Mouse (Mus musculus) CH12.LX (cell line): Measurements from ENCODE around the gene Gm20388. TPM values are rescaled to one million over a fixed set of nuclear protein-coding genes. Genes with fewer than 3 reads are reported as not detected.

Experiments used
- DNase-seq: peaks from one replicate; pipeline ENCODE4 v3.0.0-alpha.2; 2013; ENCODE audit errors: extremely low read depth
- H3K27ac ChIP-seq: 2 replicates; pipeline ENCODE4 v1.5.1; 2012; ENCODE audit warnings: low read depth, mild to moderate bottlenecking, control low read depth, moderate library complexity; ENCODE audit not compliant: insufficient read depth
- H3K27me3 ChIP-seq: replicated peaks from 2 replicates; pipeline ENCODE3; 2012; ENCODE audit warnings: inconsistent platforms
- H3K36me3 ChIP-seq, 2 experiments: replicated peaks in 1 of 2; 2 replicates each; pipeline versions ENCODE3 to v1.6.1; 2012; ENCODE audit warnings: inconsistent platforms in 1 of 2, low read length in 1 of 2, mild to moderate bottlenecking in 1 of 2, mixed read lengths in 1 of 2, moderate library complexity in 1 of 2; ENCODE audit not compliant: control insufficient read depth in 1 of 2, insufficient read depth in 1 of 2
- H3K4me1 ChIP-seq, 2 experiments: 2 replicates each; pipeline ENCODE4 v1.6.1; 2012; ENCODE audit warnings: inconsistent platforms in 1 of 2, moderate library complexity in 1 of 2; ENCODE audit not compliant: insufficient read depth in 2 of 2, control insufficient read depth in 1 of 2
- H3K4me2 ChIP-seq: 2 replicates; pipeline ENCODE4 v1.6.1; 2012; ENCODE audit warnings: low read depth, mild to moderate bottlenecking, control low read depth; ENCODE audit not compliant: poor library complexity, insufficient read depth, severe bottlenecking
- H3K4me3 ChIP-seq, 3 experiments: fragments of 150-350 bp in 1 of 3; sonication (generic) in 1 of 3; replicated peaks in 1 of 3; 2 replicates each; pipeline versions ENCODE3 to v1.5.1; 2011 to 2012; ENCODE audit warnings: low read depth in 2 of 3, low read length in 2 of 3, mild to moderate bottlenecking in 2 of 3, moderate library complexity in 2 of 3, control low read depth in 1 of 3, improper control_type of control experiment in 1 of 3, inconsistent platforms in 1 of 3, mixed read lengths in 1 of 3; ENCODE audit not compliant: poor library complexity in 1 of 3
- H3K79me2 ChIP-seq: replicated peaks from 2 replicates; pipeline ENCODE4 v1.6.1; 2012; ENCODE audit warnings: mild to moderate bottlenecking, moderate library complexity; ENCODE audit not compliant: control insufficient read depth, poor library complexity, insufficient read depth, severe bottlenecking; ENCODE audit errors: extremely low read depth
- H3K9ac ChIP-seq: 2 replicates; pipeline ENCODE4 v1.6.1; 2012; ENCODE audit warnings: low read depth, mild to moderate bottlenecking, control low read depth, moderate library complexity; ENCODE audit not compliant: insufficient read depth
- H3K9me3 ChIP-seq: replicated peaks from 2 replicates; pipeline ENCODE3; 2012; ENCODE audit warnings: low read length, inconsistent platforms, mixed read lengths
- BHLHE40 ChIP-seq: IDR thresholded peaks from 2 replicates; pipeline ENCODE4 v1.6.1; 2011; ENCODE audit warnings: mild to moderate bottlenecking, low read depth, low read length, improper control_type of control experiment
- CHD1 ChIP-seq: IDR thresholded peaks from 2 replicates; pipeline ENCODE4 v1.6.1; 2012; ENCODE audit warnings: low read depth, low read length, improper control_type of control experiment, inconsistent platforms
- CHD2 ChIP-seq: IDR thresholded peaks from 2 replicates; pipeline ENCODE4 v1.6.1; 2011; ENCODE audit warnings: low read length, improper control_type of control experiment
- E2F4 ChIP-seq: IDR thresholded peaks from 2 replicates; pipeline ENCODE4 v1.6.1; 2011; ENCODE audit warnings: low read depth, low read length, improper control_type of control experiment; ENCODE audit not compliant: insufficient replicate concordance
- ELF1 ChIP-seq: IDR thresholded peaks from 2 replicates; pipeline ENCODE4 v1.6.1; 2014; ENCODE audit warnings: low read depth, mild to moderate bottlenecking, inconsistent platforms, low read length, improper control_type of control experiment
- EP300 ChIP-seq: IDR thresholded peaks from 2 replicates; pipeline ENCODE4 v1.6.1; 2011; ENCODE audit warnings: low read length, improper control_type of control experiment
- ETS1 ChIP-seq: conservative IDR thresholded peaks from 2 replicates; pipeline ENCODE4 v1.6.1; 2012; ENCODE audit warnings: low read depth, mild to moderate bottlenecking, inconsistent platforms, low read length, improper control_type of control experiment, moderate library complexity
- IRF4 ChIP-seq: IDR thresholded peaks from 2 replicates; pipeline ENCODE4 v1.6.1; 2014; ENCODE audit warnings: low read depth, mild to moderate bottlenecking, inconsistent platforms, low read length, improper control_type of control experiment
- JUN ChIP-seq: IDR thresholded peaks from 2 replicates; pipeline ENCODE4 v1.6.1; 2011; ENCODE audit warnings: low read depth, mild to moderate bottlenecking, low read length, improper control_type of control experiment, moderate library complexity; ENCODE audit not compliant: insufficient read depth
- MAFK ChIP-seq: IDR thresholded peaks from 2 replicates; pipeline ENCODE4 v1.6.1; 2011; ENCODE audit warnings: low read length, improper control_type of control experiment; ENCODE audit not compliant: insufficient replicate concordance
- MAZ ChIP-seq: IDR thresholded peaks from 2 replicates; pipeline ENCODE4 v1.6.1; 2012; ENCODE audit warnings: low read depth, mild to moderate bottlenecking, inconsistent platforms, low read length, improper control_type of control experiment, moderate library complexity
- MEF2A ChIP-seq: IDR thresholded peaks from 2 replicates; pipeline ENCODE4 v1.6.1; 2014; ENCODE audit warnings: low read depth, mild to moderate bottlenecking, inconsistent platforms, low read length, improper control_type of control experiment, borderline replicate concordance
- MXI1 ChIP-seq: IDR thresholded peaks from 2 replicates; pipeline ENCODE4 v1.6.1; 2011; ENCODE audit warnings: mild to moderate bottlenecking, low read depth, low read length, improper control_type of control experiment
- NELFE ChIP-seq: IDR thresholded peaks from 2 replicates; pipeline ENCODE4 v1.6.1; 2011; ENCODE audit warnings: low read depth, low read length, improper control_type of control experiment
- NRF1 ChIP-seq: IDR thresholded peaks from 2 replicates; pipeline ENCODE4 v1.6.1; 2014; ENCODE audit warnings: low read depth, mild to moderate bottlenecking, inconsistent platforms, low read length, improper control_type of control experiment, moderate library complexity
- POLR2A ChIP-seq: IDR thresholded peaks from 2 replicates; pipeline ENCODE4 v1.6.1; 2011; ENCODE audit warnings: low read depth, mild to moderate bottlenecking, improper control_type of control experiment, low read length
- POLR2AphosphoS2 ChIP-seq: IDR thresholded peaks from 2 replicates; pipeline ENCODE4 v1.6.1; 2011; ENCODE audit warnings: low read depth, low read length, improper control_type of control experiment
- RAD21 ChIP-seq: IDR thresholded peaks from 2 replicates; pipeline ENCODE4 v1.6.1; 2011; ENCODE audit warnings: low read depth, mild to moderate bottlenecking, low read length, improper control_type of control experiment, moderate library complexity
- RCOR1 ChIP-seq: conservative IDR thresholded peaks from 2 replicates; pipeline ENCODE4 v1.6.1; 2012; ENCODE audit warnings: low read depth, mild to moderate bottlenecking, inconsistent platforms, low read length, improper control_type of control experiment
- TBP ChIP-seq: conservative IDR thresholded peaks from 2 replicates; pipeline ENCODE4 v1.6.1; 2011; ENCODE audit warnings: low read depth, low read length, improper control_type of control experiment
- USF1 ChIP-seq: IDR thresholded peaks from 2 replicates; pipeline ENCODE4 v1.6.1; 2014; ENCODE audit warnings: low read depth, mild to moderate bottlenecking, inconsistent platforms, low read length, improper control_type of control experiment
- USF2 ChIP-seq: conservative IDR thresholded peaks from 2 replicates; pipeline ENCODE4 v1.6.1; 2011; ENCODE audit warnings: low read depth, low read length, improper control_type of control experiment
- ZC3H11A ChIP-seq: IDR thresholded peaks from 2 replicates; pipeline ENCODE4 v1.6.1; 2012; ENCODE audit warnings: low read depth, mild to moderate bottlenecking, inconsistent platforms, low read length, improper control_type of control experiment
- ZKSCAN1 ChIP-seq: IDR thresholded peaks from 2 replicates; pipeline ENCODE4 v1.6.1; 2012; ENCODE audit warnings: low read depth, inconsistent platforms, low read length, improper control_type of control experiment, borderline replicate concordance
- dilution Hi-C: fragments of 300-500 bp; cut with MboI; formaldehyde crosslinking; loops from 2 replicates; pipeline ENCODE4 v1.14.3; 2020; ENCODE audit warnings: low sequenced_read_pairs; ENCODE audit not compliant: extremely low pct_unique_long_range_greater_than_20kb, extremely low pct_ligation_motif_present
- in situ Hi-C: fragments of 300-500 bp; cut with MboI; formaldehyde crosslinking; loops from 3 replicates; pipeline ENCODE4 v1.14.3; 2019; ENCODE audit warnings: low sequenced_read_pairs, low pct_ligation_motif_present, low pct_unique_long_range_greater_than_20kb, mixed read lengths
- polyA plus RNA-seq: library from polyadenylated mRNA; unstranded; fragments of >175 nt; gene quantifications from 2 replicates; pipeline ENCODE4 v1.2.1, GENCODE M21; 2012; ENCODE audit warnings: low read depth; ENCODE audit not compliant: insufficient read length
- total RNA-seq, 2 experiments: library from RNA; depleted of rRNA; stranded (reverse); fragments of 300-350 nt in 1 of 2; fragments of >200 nt in 1 of 2; gene quantifications; 2 replicates each; pipeline ENCODE4 v1.2.3; 2012 to 2014

Gene Gm20388
- total and polyA plus RNA-seq, 3 experiments = 14.8 to 26.3 (median 22.2) TPM

- Histone ChIP-seq H3K27me3 (peaks cover 39% of the 10 kb centered on the region), H3K9ac (no peak overlapping the region), H3K79me2 (no peaks in the 10 kb centered on the region), H3K27ac (no peak overlapping the region), H3K9me3 (peaks cover 28% of the 10 kb centered on the region), H3K4me1 (peaks cover 3 to 8% of the 10 kb centered on the region in 2 experiments; a peak in 2 of 4 replicates), H3K36me3 (no peaks in the 10 kb centered on the region), H3K4me2 (no peak overlapping the region), H3K4me3 (no peak overlapping the region)
- dilution Hi-C loops (no loop called here), in situ Hi-C loops (loop anchor here (5.0 kb wide), 1 partner anchor 95 kb away; no protein-coding TSS in a partner anchor)
- TF ChIP-seq RCOR1 (no peak), CHD2 (no peak), POLR2A (no peak), ZC3H11A (no peak)
- DNase-seq = no peak
Observed at GRCm38 (mm10) chr8:121117186-121117651, 1206.6 kb downstream of the Gm20388 start.

DNA sequence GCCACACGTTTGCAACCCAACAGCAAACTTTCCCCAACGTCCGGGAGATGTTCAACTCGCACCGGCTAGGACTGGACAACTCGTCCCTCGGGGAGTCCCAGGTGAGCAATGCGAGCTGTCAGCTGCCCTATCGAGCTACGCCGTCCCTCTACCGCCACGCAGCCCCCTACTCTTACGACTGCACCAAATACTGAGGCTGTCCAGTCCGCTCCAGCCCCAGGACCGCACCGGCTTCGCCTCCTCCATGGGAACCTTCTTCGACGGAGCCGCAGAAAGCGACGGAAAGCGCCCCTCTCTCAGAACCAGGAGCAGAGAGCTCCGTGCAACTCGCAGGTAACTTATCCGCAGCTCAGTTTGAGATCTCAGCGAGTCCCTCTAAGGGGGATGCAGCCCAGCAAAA is 1207.3 kb downstream of the Gm20388 start:
- no peaks in the 10 kb centered on the region for H3K79me2 ChIP-seq
- no peak overlapping the region for H3K27ac ChIP-seq
- in situ Hi-C loops = loop anchor here (5.0 kb wide), 1 partner anchor 94 kb away; no protein-coding TSS in a partner anchor
- no peak overlapping the region for H3K4me3 ChIP-seq
- peaks cover 45% of the 10 kb centered on the region for H3K27me3 ChIP-seq
- no peak overlapping the region for H3K4me2 ChIP-seq
- DNase-seq = no peak
- H3K36me3 ChIP-seq = no peaks in the 10 kb centered on the region
- H3K9ac ChIP-seq = no peak overlapping the region
- TF ChIP-seq IRF4 = no peak
- no peak for TF ChIP-seq ETS1
- TF ChIP-seq ZKSCAN1 = no peak
- TF ChIP-seq CHD1 = no peak
- no peak for TF ChIP-seq MAZ
- TF ChIP-seq POLR2AphosphoS2 = no peak
- TF ChIP-seq NELFE = no peak
- no peak for TF ChIP-seq E2F4
- no peak for TF ChIP-seq TBP
- no peak for TF ChIP-seq MAFK
- TF ChIP-seq USF2 = no peak
- no peak for TF ChIP-seq USF1
- TF ChIP-seq MEF2A = no peak
- no peak for TF ChIP-seq JUN
- no peak for TF ChIP-seq BHLHE40
- TF ChIP-seq NRF1 = no peak
- no peak for TF ChIP-seq EP300
- no peak for TF ChIP-seq MXI1
- TF ChIP-seq RAD21 = no peak
- no peak for TF ChIP-seq ELF1
- H3K9me3 ChIP-seq = peaks cover 28% of the 10 kb centered on the region
- dilution Hi-C loops = no loop called here
- H3K4me1 ChIP-seq = peaks cover 5 to 15% of the 10 kb centered on the region in 2 experiments; a peak in 3 of 4 replicates
